ENCODE assay signal across 28 mouse cellular contexts in genomic region chr15:9162557-9163070, GRCm38 (mm10).
"Had no signal": no experiment of that assay in that cellular context is flagged by ENCODE, and none has a peak within 500 bp of the region (broad histone marks: within the 10 kb centered on the region; RNA-seq: fewer than 3 reads in every experiment).

No protein-coding gene starts in this region.

- DNase-seq: gastrocnemius, postnatal 10 days; gastrocnemius, postnatal 25 days; heart, adult 18-20 months; heart, postnatal 10 days; heart, postnatal 4 days; kidney, adult 18-20 months; kidney, adult 8-10 months; kidney, postnatal 10 days; kidney, postnatal 25 days; kidney, postnatal 4 days; liver; liver, embryonic 13.5 days; liver, postnatal 0 days; lung, adult 2 months had no signal

- H3K36me3 ChIP-seq: intestine, embryonic 15.5 days had no signal

- ATAC-seq: inflammation-experienced regulatory T-cells, adult 6 months; intestine, embryonic 15.5 days; intestine, postnatal 0 days; liver, postnatal 0 days had no signal

- H3K27me3 ChIP-seq: heart, embryonic 12.5 days; hindbrain, embryonic 13.5 days; hindbrain, embryonic 15.5 days; intestine, embryonic 15.5 days; limb, embryonic 12.5 days; liver, embryonic 13.5 days; liver, embryonic 15.5 days had no signal

- H3K9ac ChIP-seq: heart, embryonic 12.5 days; hindbrain, embryonic 13.5 days; hindbrain, embryonic 15.5 days; intestine, embryonic 15.5 days; limb, embryonic 12.5 days; liver, embryonic 13.5 days; liver, embryonic 15.5 days; liver, postnatal 0 days had no signal

- H3K9me3 ChIP-seq: heart, embryonic 10.5 days; heart, embryonic 12.5 days; hindbrain, embryonic 10.5 days; hindbrain, embryonic 13.5 days; hindbrain, embryonic 15.5 days; intestine, embryonic 15.5 days; limb, embryonic 10.5 days; limb, embryonic 12.5 days; liver, embryonic 13.5 days; liver, embryonic 15.5 days had no signal

- H3K4me1 ChIP-seq: heart, embryonic 10.5 days; heart, embryonic 12.5 days; hindbrain, embryonic 10.5 days; hindbrain, embryonic 13.5 days; hindbrain, embryonic 15.5 days; intestine, embryonic 15.5 days; limb, embryonic 10.5 days; limb, embryonic 12.5 days; liver, embryonic 13.5 days; liver, embryonic 15.5 days had no signal

- H3K4me3 ChIP-seq: heart, embryonic 10.5 days; heart, embryonic 12.5 days; hindbrain, embryonic 10.5 days; hindbrain, embryonic 13.5 days; hindbrain, embryonic 15.5 days; intestine, embryonic 15.5 days; layer of hippocampus, adult 2 months; left cerebral cortex, adult 2 months; limb, embryonic 10.5 days; limb, embryonic 12.5 days; liver, embryonic 13.5 days; liver, embryonic 15.5 days had no signal

- H3K27ac ChIP-seq: heart, embryonic 10.5 days; hindbrain, embryonic 10.5 days; hindbrain, embryonic 13.5 days; hindbrain, embryonic 15.5 days; intestine, embryonic 15.5 days; layer of hippocampus, adult 2 months; left cerebral cortex, adult 2 months; limb, embryonic 10.5 days; limb, embryonic 12.5 days; liver, embryonic 13.5 days; liver, embryonic 15.5 days had no signal

- H3K4me2 ChIP-seq: heart, embryonic 12.5 days; hindbrain, embryonic 13.5 days; hindbrain, embryonic 15.5 days; intestine, embryonic 15.5 days; limb, embryonic 12.5 days; liver, embryonic 11.5 days; liver, embryonic 13.5 days; liver, embryonic 15.5 days had no signal
